Mouse (Mus musculus): ENCODE results near the gene Olfr181.

DNA sequence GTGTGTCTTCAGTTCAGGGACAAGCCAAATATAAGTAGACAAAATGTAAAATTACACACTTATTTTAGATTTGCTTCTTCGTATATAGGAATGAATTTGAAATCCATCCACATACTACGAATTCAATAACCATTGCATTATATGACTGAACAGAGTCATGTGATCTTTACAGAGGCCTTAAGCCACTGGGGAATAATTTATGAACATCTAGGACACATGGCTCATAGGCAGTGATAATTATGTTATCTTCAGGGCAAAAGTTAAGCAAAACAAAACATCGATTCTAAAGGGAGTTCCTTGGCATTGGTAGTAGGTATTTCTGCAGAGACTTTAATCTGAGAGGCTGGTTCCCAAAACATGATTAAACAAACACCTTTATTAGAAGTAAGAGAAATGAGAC lies 36.6 kb downstream of the Olfr181 start, which contains the start of gene Olfr178:
- no peak for TF ChIP-seq CTCF (IDR thresholded peaks at IDR 0.05; ENCODE audit: borderline replicate concordance, insufficient read depth, low read length)
- no peak for TF ChIP-seq POLR2A (IDR thresholded peaks at IDR 0.05; ENCODE audit: low read depth, low read length)
